Mouse (Mus musculus) kidney, adult 2 months (tissue): ENCODE measurements at regions not wholly inside any gene's neighbourhood (a gene's known extent, or its start where the extent isn't known, plus 50 kb on each side); places are given as distances from the start of the nearest gene placed in this dataset.

ENCODE experiments used
- CTCF ChIP-seq: fragments of 200-500 bp; conservative IDR thresholded peaks from 2 replicates; pipeline ENCODE4 v1.5.1; 2011; ENCODE audit warnings: low read depth, mild to moderate bottlenecking, control low read depth, low read length, moderate library complexity, mixed read lengths; ENCODE audit not compliant: insufficient read depth, insufficient read length
- POLR2A ChIP-seq: fragments of 200-500 bp; IDR thresholded peaks from one replicate; pipeline ENCODE4 v1.6.1; 2011; ENCODE audit warnings: low read depth, low read length, control low read depth

DNA sequence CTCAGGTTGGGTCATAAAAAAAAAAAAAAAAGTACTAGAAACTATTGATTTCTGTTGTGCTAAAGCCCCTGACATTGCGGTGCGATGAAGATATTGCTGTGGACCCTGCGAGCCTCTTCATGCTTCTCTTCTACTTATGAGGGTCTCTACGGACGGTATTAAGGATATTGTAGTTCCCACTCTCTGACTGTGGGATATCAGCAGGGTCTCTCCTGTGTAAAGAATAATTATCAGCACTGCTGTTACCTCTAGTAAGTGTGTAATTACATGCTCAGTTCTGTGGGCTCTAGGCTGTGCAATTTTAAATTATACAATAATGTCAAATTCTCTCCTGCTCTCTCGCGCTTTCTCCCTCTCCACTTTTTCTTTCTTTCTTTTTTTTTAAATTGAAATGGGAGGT lies 1545.9 kb upstream of the Gulo start:
- TF ChIP-seq CTCF (no peak), POLR2A (no peak)
